16 mouse cellular contexts compared by ENCODE assay signal in the genomic region with DNA sequence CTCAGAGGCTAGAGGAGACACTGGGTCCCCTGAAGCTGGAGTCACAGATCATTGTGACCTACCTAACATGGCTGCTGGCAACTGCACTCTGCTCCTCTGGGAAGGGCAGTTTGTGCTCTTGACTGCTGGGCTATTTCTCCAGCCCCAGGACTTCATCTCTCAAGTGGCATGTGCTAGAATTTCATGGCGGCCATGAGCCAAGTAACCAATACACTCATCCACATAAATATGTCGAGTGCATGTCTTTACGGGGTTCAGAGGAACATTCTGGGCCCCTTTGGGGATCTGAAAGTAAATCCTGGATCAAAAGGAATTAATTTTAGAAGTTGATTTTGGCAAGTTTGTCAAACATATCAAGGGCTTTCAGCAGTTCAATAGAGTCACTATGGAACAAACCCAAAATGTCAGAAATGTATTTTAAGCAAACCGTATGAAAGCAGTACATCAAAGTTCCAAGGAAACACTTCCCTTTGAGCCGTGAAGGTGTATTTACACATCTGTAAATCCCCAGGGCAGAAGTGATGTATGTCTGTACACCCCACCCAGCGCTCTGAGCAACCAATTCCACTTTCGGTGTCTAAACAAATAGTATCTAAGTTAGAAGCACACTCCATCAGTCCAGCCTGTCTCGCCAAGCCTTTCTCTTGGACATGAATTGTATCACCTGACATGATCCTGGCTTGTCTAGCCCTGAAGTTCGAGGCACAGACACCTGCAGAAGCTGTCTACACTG. TPM values are rescaled to one million over a fixed set of nuclear protein-coding genes. Genes with fewer than 3 reads are reported as not detected.
"Had no signal": no experiment of that assay in that cellular context is flagged by ENCODE, and none has a peak within 500 bp of the region (broad histone marks: within the 10 kb centered on the region; RNA-seq: fewer than 3 reads in every experiment).

No protein-coding gene starts in this region.

- ATAC-seq: hindbrain, embryonic 16.5 days; inflammation-experienced regulatory T-cells, adult 6 months; intestine, postnatal 0 days; midbrain, embryonic 15.5 days had no signal

- H3K4me3 ChIP-seq: limb, embryonic 13.5 days; midbrain, embryonic 15.5 days; neural tube, embryonic 12.5 days had no signal

- H3K4me2 ChIP-seq: limb, embryonic 13.5 days; midbrain, embryonic 15.5 days; neural tube, embryonic 12.5 days had no signal

- H3K4me1 ChIP-seq: midbrain, embryonic 15.5 days; neural tube, embryonic 12.5 days had no signal

- H3K9me3 ChIP-seq: limb, embryonic 13.5 days; midbrain, embryonic 15.5 days; neural tube, embryonic 12.5 days had no signal

- H3K9ac ChIP-seq: limb, embryonic 13.5 days; liver, embryonic 14.5 days; midbrain, embryonic 15.5 days; neural tube, embryonic 12.5 days had no signal

- H3K36me3 ChIP-seq: limb, embryonic 13.5 days; midbrain, embryonic 15.5 days; neural tube, embryonic 12.5 days had no signal

- H3K27me3 ChIP-seq: limb, embryonic 13.5 days; midbrain, embryonic 15.5 days; neural tube, embryonic 12.5 days had no signal

- DNase-seq: kidney, adult 8-10 months; kidney, postnatal 25 days; layer of hippocampus, postnatal 36 days; left cerebral cortex, postnatal 4 days; retina, postnatal 1 day; thymus, adult 18-20 months; thymus, postnatal 14 days had no signal

- H3K27ac ChIP-seq: limb, embryonic 13.5 days; liver, embryonic 14.5 days; midbrain, embryonic 15.5 days; neural tube, embryonic 12.5 days had no signal

RNA-seq across cellular contexts. Expression of a gene that starts 45.9 kb away (rescaled TPM):
- polyA plus RNA-seq: hindbrain, embryonic 16.5 days; kidney, embryonic 16.5 days; limb, embryonic 13.5 days; liver, adult 2 months; liver, embryonic 14.5 days; midbrain, embryonic 15.5 days had no signal
